Mouse (Mus musculus) left cerebral cortex, postnatal 10 days (tissue): ENCODE data around the gene Defa30. TPM values are rescaled to one million over a fixed set of nuclear protein-coding genes. Genes with fewer than 3 reads are reported as not detected.
"Not testable (repeated sequence)": the region's sequence is repeated elsewhere in the genome, so short reads cannot be mapped to it uniquely, and the experiment has no call there.

ENCODE experiments used
- DNase-seq, 2 experiments: peaks; one replicate each; pipeline ENCODE4 v3.0.0; 2021 to 2022; ENCODE audit warnings: low spot score in 2 of 2, mixed read lengths in 1 of 2; ENCODE audit errors: extremely low spot score in 1 of 2
- intact Hi-C: fragments of 180-260 bp; cut with DNase I; formaldehyde crosslinking; loops from one replicate; pipeline ENCODE4 v1.15.1; 2025
- total RNA-seq, 2 experiments: library from RNA; stranded (reverse); gene quantifications; 2 replicates each; pipeline ENCODE4 v1.2.3; 2021

Defa30 gene
- not detected for total RNA-seq

DNA sequence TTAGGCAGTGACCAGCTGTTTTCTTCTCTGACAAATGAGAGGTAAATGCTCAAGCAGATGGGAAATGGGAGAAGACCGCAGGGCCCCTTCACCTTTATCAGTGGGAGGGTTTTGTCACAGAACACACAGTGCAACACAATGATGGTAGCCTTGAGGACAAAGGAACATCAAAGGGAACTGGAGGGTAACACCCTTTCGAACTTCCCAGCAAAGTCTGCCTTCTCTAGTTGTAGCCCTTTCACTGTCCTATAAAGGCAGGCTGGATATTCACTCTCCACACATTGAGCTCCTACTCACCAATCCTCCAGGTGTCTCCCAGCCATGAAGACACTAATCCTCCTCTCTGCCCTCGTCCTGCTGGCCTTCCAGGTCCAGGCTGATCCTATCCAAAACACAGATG, at the start of gene Defa30:
TSS of gene Defa30 (plus strand) at position 301 of the 400 bp plus-strand sequence.
- DNase-seq, intact Hi-C loops: not testable (repeated sequence)

GRCm38 (mm10) chr8:21093106-21093505, 41.3 kb upstream of the Defa30 start:
- intact Hi-C loops: no loop called here
- DNase-seq: no peak

DNA sequence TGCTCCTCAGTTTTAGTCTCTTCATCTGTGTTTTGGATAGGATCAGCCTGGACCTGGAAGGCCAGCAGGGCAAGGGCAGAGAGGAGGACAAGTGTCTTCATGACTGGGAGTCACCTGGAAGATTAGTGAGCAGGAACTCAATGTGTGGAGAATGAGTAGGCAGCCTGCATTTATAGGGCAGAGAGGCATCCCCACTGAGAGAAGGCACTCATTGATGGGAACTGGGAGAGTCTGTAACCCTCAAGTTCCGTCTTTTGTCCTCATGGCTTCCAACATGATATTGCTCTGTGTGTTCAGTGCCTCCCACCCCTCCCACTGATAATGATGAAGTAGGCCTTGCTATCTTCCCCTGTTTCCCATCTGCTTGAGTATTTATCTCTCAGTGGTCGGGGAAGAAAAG, 38.5 kb upstream of the Defa30 start, which contains the start of gene Gm14851:
TSS of gene Gm14851 (minus strand) at position 101 of the 400 bp plus-strand sequence.
- intact Hi-C loops, DNase-seq: not testable (repeated sequence)

DNA sequence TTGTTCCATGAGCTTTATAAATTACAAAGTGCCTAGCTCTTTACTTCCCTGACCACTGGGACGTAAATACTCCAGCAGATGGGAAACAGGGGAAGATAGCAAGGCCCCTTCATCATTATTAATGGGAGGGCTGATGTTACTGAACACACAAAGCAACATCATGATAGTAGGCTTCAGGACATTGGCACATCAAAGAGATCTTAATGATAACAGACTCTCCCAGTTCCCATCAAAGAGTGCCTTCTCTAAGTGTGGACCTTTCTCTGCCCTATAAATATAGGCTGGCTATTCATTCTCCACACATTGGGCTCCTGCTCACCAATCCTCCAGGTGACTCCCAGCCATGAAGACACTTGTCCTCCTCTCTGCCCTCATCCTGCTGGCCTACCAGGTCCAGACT, 27.5 kb downstream of the Defa30 start, which contains the start of gene Defa22:
TSS of gene Defa22 (plus strand) at position 301 of the 400 bp plus-strand sequence.
- intact Hi-C loops, DNase-seq: not testable (repeated sequence)

Other genes with a start within 250 kb of the Defa30 start
- gene Defb33, start 242.0 kb upstream of the Defa30 start, total RNA-seq: not detected
- not detected for gene Gm15056, start 232.0 kb upstream of the Defa30 start, total RNA-seq
- gene Gm6040, start 212.6 kb upstream of the Defa30 start, total RNA-seq: not detected
- gene AY761185, start 189.9 kb upstream of the Defa30 start, total RNA-seq: not detected
- gene Defa21, start 109.1 kb upstream of the Defa30 start, total RNA-seq: not detected
- not detected for gene Defa23, start 79.6 kb upstream of the Defa30 start, total RNA-seq
- not detected for gene Defa35, start 69.6 kb upstream of the Defa30 start, total RNA-seq
- gene Defa25, start 50.2 kb upstream of the Defa30 start, total RNA-seq: not detected
- gene Gm14851, start 38.6 kb upstream of the Defa30 start, total RNA-seq: not detected
- gene Defa22, start 27.6 kb downstream of the Defa30 start, total RNA-seq: not detected
- not detected for gene Defa31, start 57.0 kb downstream of the Defa30 start, total RNA-seq
- gene Gm15293, start 66.9 kb downstream of the Defa30 start, total RNA-seq: not detected
- gene Gm15292, start 115.1 kb downstream of the Defa30 start, total RNA-seq: not detected
- not detected for gene Defa27, start 180.9 kb downstream of the Defa30 start, total RNA-seq
- gene Defa29, start 192.4 kb downstream of the Defa30 start, total RNA-seq: not detected
- not detected for gene Defa2, start 243.9 kb downstream of the Defa30 start, total RNA-seq